Mouse (Mus musculus) embryonic fibroblast, embryonic 13.5 days (primary cell): Measurements from ENCODE around the gene Gimap8.

Source experiments
- CTCF ChIP-seq: IDR thresholded peaks from 2 replicates; pipeline ENCODE4 v1.5.1; 2011; ENCODE audit warnings: mild to moderate bottlenecking, control low read depth, low read length, moderate library complexity, borderline replicate concordance; ENCODE audit not compliant: insufficient read depth
- POLR2A ChIP-seq: IDR thresholded peaks from 2 replicates; pipeline ENCODE4 v1.6.1; 2011; ENCODE audit warnings: low read depth, mild to moderate bottlenecking, control low read depth, low read length, moderate library complexity

GRCm38 (mm10) chr6:48665471-48665870 lies 18.4 kb downstream of the Gimap8 start:
- no peak for TF ChIP-seq POLR2A
- no peak for TF ChIP-seq CTCF
